Mouse (Mus musculus) kidney, adult 10 weeks (tissue): ENCODE results near the gene Arhgap29. TPM values are rescaled to one million over a fixed set of nuclear protein-coding genes. Genes with fewer than 3 reads are reported as not detected.

ENCODE experiments used
- polyA plus RNA-seq: library from polyadenylated mRNA; stranded (reverse); fragments of 350-450 nt; fragmentation: Illumina TruSeq; extraction: RNeasy Lipid Tissue Mini Kit (QIAGEN cat#74804); gene quantifications from one replicate; pipeline ENCODE4 v1.2.3, GENCODE M21; 2014; ENCODE audit warnings: low read depth, low replicate concordance

Gene Arhgap29
- polyA plus RNA-seq: 156 TPM

DNA sequence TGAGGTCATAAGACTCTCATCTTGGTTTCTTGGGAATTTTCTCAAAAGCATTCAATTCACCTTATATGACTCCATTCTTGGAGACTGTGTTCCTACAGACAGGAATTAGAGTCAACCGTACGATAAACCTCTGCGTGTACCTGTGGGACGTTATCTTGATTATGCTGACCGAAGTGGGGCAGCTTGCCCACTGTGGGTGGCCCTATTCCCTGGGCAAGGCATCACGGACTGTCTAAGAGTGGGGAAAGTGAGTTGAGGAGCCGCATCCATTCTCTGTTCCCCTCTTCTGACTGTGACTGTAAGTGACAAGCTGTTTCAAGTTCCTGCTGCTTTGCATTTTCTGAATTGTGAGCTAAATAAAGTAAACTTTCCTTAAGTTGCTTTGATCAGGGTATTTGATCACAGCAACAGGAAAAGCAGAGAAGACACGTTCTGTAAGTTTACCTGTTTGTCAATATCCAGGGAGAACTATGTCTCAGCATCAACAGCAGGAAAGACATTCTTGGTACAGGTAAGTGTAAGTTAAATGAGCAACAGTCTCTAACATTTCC, at the start of gene Arhgap29:
TSS of gene Arhgap29 (plus strand) at position 501 of the 551 bp plus-strand sequence.

GRCm38 (mm10) chr3:122043799-122044547, 91.6 kb downstream of the Arhgap29 start, which contains the start of gene Abca4:
TSS of gene Abca4 (plus strand) at chr3:122044443.

Other genes starting within 250 kb of the Arhgap29 start
- gene F3, start 229.0 kb upstream of the Arhgap29 start, polyA plus RNA-seq: 47.4 TPM
- 654 TPM for gene Abcd3, start 137.2 kb upstream of the Arhgap29 start, polyA plus RNA-seq
- 3.3 TPM for gene Abca4, start 91.9 kb downstream of the Arhgap29 start, polyA plus RNA-seq